Mouse (Mus musculus): ENCODE results near the gene Rhbdf2. TPM values are rescaled to one million over a fixed set of nuclear protein-coding genes. Genes with fewer than 3 reads are reported as not detected.

The Rhbdf2 gene
- polyA plus RNA-seq, 1 experiment from 2014 or later: 8.0 TPM

- Histone ChIP-seq H3K4me1 (peaks cover 71% of the 10 kb centered on the region), H3K36me3 (no peaks in the 10 kb centered on the region), H3K9ac (peak overlapping the region; percentile 75), H3K9me3 (no peaks in the 10 kb centered on the region), H3K4me3 (peak overlapping the region; percentile 48), H3K27ac (replicated peaks) (peak overlapping the region; percentile 90), H3K4me2 (peak overlapping the region; percentile 67), H3K27me3 (replicated peaks) (peaks cover 50% of the 10 kb centered on the region)
- ATAC-seq (ENCODE audit: extremely low read depth, insufficient number of reproducible peaks, low FRiP score, low TSS enrichment): peak; percentile 83
- WGBS: 10% methylated on average over 22 of the region's 22 CpGs
These were observed 30.7 kb upstream of the Rhbdf2 start for GRCm38 (mm10) chr11:116657311-116658223.

GRCm38 (mm10) chr11:116656348-116657191 is 29.8 kb upstream of the Rhbdf2 start:
- WGBS: 52% methylated on average over 16 of the region's 16 CpGs
- no peaks in the 10 kb centered on the region for H3K36me3 ChIP-seq
- peaks cover 61% of the 10 kb centered on the region for H3K4me1 ChIP-seq
- no peak overlapping the region for H3K4me3 ChIP-seq
- H3K4me2 ChIP-seq: peak overlapping the region; percentile 67; the same call in 1 of the 2 replicates
- peaks cover 50% of the 10 kb centered on the region for H3K27me3 ChIP-seq (replicated peaks)
- no peak for ATAC-seq (ENCODE audit: extremely low read depth, insufficient number of reproducible peaks, low FRiP score, low TSS enrichment)
- peak overlapping the region; percentile 90 for H3K27ac ChIP-seq (replicated peaks)
- H3K9me3 ChIP-seq: no peaks in the 10 kb centered on the region
- no peak overlapping the region for H3K9ac ChIP-seq

- Histone ChIP-seq H3K27me3 (replicated peaks) (peaks cover 61% of the 10 kb centered on the region), H3K36me3 (no peaks in the 10 kb centered on the region), H3K4me1 (peaks cover 41% of the 10 kb centered on the region), H3K9ac (peak within 1 kb of the TSS; percentile 82), H3K4me2 (peak within 1 kb of the TSS; percentile 94), H3K27ac (replicated peaks) (no peak within 1 kb of the TSS), H3K9me3 (no peaks in the 10 kb centered on the region), H3K4me3 (peak within 1 kb of the TSS; percentile 61)
- no peak for ATAC-seq (ENCODE audit: extremely low read depth, insufficient number of reproducible peaks, low FRiP score, low TSS enrichment)
- 5% methylated on average over 27 of the region's 28 CpGs for WGBS
These were observed 27.5 kb upstream of the Rhbdf2 start, which contains the start of gene Cygb for GRCm38 (mm10) chr11:116654255-116654821. Gene Cygb (minus strand): TSS chr11:116654313.

- Histone ChIP-seq H3K27me3 (replicated peaks) (peaks cover 67% of the 10 kb centered on the region), H3K27ac (replicated peaks) (no peak overlapping the region), H3K4me2 (peak overlapping the region; percentile 94), H3K9me3 (no peaks in the 10 kb centered on the region), H3K9ac (peak overlapping the region; percentile 82), H3K4me1 (peaks cover 47% of the 10 kb centered on the region), H3K4me3 (peak overlapping the region; percentile 61), H3K36me3 (no peaks in the 10 kb centered on the region)
- WGBS: under 1% methylated on average over 46 of the region's 47 CpGs
- ATAC-seq (ENCODE audit: extremely low read depth, insufficient number of reproducible peaks, low FRiP score, low TSS enrichment): no peak
These were observed 26.9 kb upstream of the Rhbdf2 start for GRCm38 (mm10) chr11:116653709-116654221.

- Histone ChIP-seq H3K4me2 (peak within 1 kb of the TSS; percentile 94), H3K9ac (peak within 1 kb of the TSS; percentile 82), H3K36me3 (no peaks in the 10 kb centered on the region), H3K4me3 (peak within 1 kb of the TSS; percentile 61), H3K4me1 (peaks cover 50% of the 10 kb centered on the region), H3K27ac (replicated peaks) (no peak within 1 kb of the TSS), H3K27me3 (replicated peaks) (peaks cover 67% of the 10 kb centered on the region), H3K9me3 (no peaks in the 10 kb centered on the region)
- 6% methylated on average over 10 of the region's 10 CpGs for WGBS
- ATAC-seq (ENCODE audit: extremely low read depth, insufficient number of reproducible peaks, low FRiP score, low TSS enrichment): no peak
These were observed 26.4 kb upstream of the Rhbdf2 start, which contains the start of gene Prcd for GRCm38 (mm10) chr11:116653234-116653633. Gene Prcd (plus strand): TSS chr11:116653534.

- Histone ChIP-seq H3K4me1 (peaks cover 51% of the 10 kb centered on the region), H3K36me3 (no peaks in the 10 kb centered on the region), H3K4me3 (no peak overlapping the region; the same call in 1 of the 2 replicates), H3K9me3 (no peaks in the 10 kb centered on the region), H3K27me3 (replicated peaks) (peaks cover 67% of the 10 kb centered on the region), H3K4me2 (peak overlapping the region; percentile 94), H3K9ac (no peak overlapping the region), H3K27ac (replicated peaks) (no peak overlapping the region)
- 70% methylated on average over 25 of the region's 25 CpGs for WGBS
- ATAC-seq (ENCODE audit: extremely low read depth, insufficient number of reproducible peaks, low FRiP score, low TSS enrichment): no peak
These were observed 25.7 kb upstream of the Rhbdf2 start for GRCm38 (mm10) chr11:116652330-116653098.

GRCm38 (mm10) chr11:116651339-116651738 is 24.5 kb upstream of the Rhbdf2 start:
- ATAC-seq (ENCODE audit: extremely low read depth, insufficient number of reproducible peaks, low FRiP score, low TSS enrichment): no peak
- 74% methylated on average over 8 of the region's 8 CpGs for WGBS
- H3K9ac ChIP-seq: no peak overlapping the region
- peaks cover 72% of the 10 kb centered on the region for H3K27me3 ChIP-seq (replicated peaks)
- H3K36me3 ChIP-seq: no peaks in the 10 kb centered on the region
- no peaks in the 10 kb centered on the region for H3K9me3 ChIP-seq
- no peak overlapping the region for H3K4me2 ChIP-seq
- no peak overlapping the region for H3K27ac ChIP-seq (replicated peaks)
- peaks cover 51% of the 10 kb centered on the region for H3K4me1 ChIP-seq
- no peak overlapping the region for H3K4me3 ChIP-seq

- Histone ChIP-seq H3K4me3 (no peak overlapping the region), H3K9ac (no peak overlapping the region), H3K9me3 (no peaks in the 10 kb centered on the region), H3K4me1 (peaks cover 52% of the 10 kb centered on the region), H3K27ac (replicated peaks) (no peak overlapping the region), H3K27me3 (replicated peaks) (peaks cover 77% of the 10 kb centered on the region), H3K36me3 (no peaks in the 10 kb centered on the region), H3K4me2 (no peak overlapping the region)
- no peak for ATAC-seq (ENCODE audit: extremely low read depth, insufficient number of reproducible peaks, low FRiP score, low TSS enrichment)
- WGBS: 80% methylated on average over 8 of the region's 8 CpGs
These were observed 24.0 kb upstream of the Rhbdf2 start for GRCm38 (mm10) chr11:116650811-116651210.

GRCm38 (mm10) chr11:116649711-116650337 is 23.0 kb upstream of the Rhbdf2 start:
- ATAC-seq (ENCODE audit: extremely low read depth, insufficient number of reproducible peaks, low FRiP score, low TSS enrichment): no peak
- Histone ChIP-seq H3K36me3 (no peaks in the 10 kb centered on the region), H3K9ac (no peak overlapping the region), H3K4me2 (no peak overlapping the region), H3K9me3 (no peaks in the 10 kb centered on the region), H3K4me3 (no peak overlapping the region), H3K27ac (replicated peaks) (no peak overlapping the region), H3K27me3 (replicated peaks) (peaks cover 78% of the 10 kb centered on the region), H3K4me1 (peaks cover 59% of the 10 kb centered on the region)
- 86% methylated on average over 13 of the region's 13 CpGs for whole genome bisulfite sequencing

GRCm38 (mm10) chr11:116648976-116649375 is 22.2 kb upstream of the Rhbdf2 start:
- peaks cover 78% of the 10 kb centered on the region for H3K27me3 ChIP-seq (replicated peaks)
- no peaks in the 10 kb centered on the region for H3K36me3 ChIP-seq
- H3K9ac ChIP-seq: peak overlapping the region; percentile 2
- H3K4me1 ChIP-seq: peaks cover 56% of the 10 kb centered on the region
- no peaks in the 10 kb centered on the region for H3K9me3 ChIP-seq
- 67% methylated on average over 10 of the region's 10 CpGs for WGBS
- no peak overlapping the region for H3K4me3 ChIP-seq
- ATAC-seq (ENCODE audit: extremely low read depth, insufficient number of reproducible peaks, low FRiP score, low TSS enrichment): no peak
- peak overlapping the region; percentile 15; the same call in 1 of the 2 replicates for H3K27ac ChIP-seq (replicated peaks)
- no peak overlapping the region for H3K4me2 ChIP-seq
